ENCODE assay signal across 13 mouse cellular contexts in the genomic region with DNA sequence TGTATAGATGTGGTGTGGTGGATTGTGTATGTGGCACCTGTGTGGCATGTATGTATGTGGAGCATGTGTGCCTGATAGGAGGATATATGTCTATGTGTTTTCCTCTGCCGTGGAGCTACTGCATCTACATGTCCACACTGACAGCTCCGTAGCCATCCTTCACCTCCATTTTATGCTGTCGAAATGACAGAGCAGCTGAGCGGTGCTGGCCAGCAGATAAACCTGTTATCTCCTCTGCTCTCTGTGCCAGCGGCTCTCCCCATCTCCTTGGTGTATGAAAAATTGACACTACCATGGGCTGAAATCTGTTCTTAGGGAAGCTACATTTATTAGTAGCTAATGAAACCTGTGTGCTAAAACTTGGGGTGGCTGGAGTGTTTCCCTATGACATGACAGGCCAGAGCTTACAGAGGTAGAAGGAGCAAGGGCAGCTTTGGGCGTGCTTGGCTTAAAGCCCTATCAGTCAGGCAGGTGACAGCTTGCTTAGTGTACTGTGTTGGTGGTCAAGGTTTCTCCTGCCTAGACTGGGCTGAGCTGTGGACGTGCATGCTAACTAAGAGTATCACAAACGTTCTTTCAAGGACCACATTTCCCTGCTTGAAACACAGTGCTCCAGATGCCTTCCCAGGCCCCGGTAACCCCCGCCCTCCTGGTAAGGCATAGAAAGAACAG. TPM values are rescaled to one million over a fixed set of nuclear protein-coding genes. Genes with fewer than 3 reads are reported as not detected.
DNase-seq lines count a peak whose midpoint lies in the region; ATAC-seq lines count a peak whose summit lies in the region.
"Had no signal": no experiment of that assay in that cellular context is flagged by ENCODE, and none has a peak within 500 bp of the region (broad histone marks: within the 10 kb centered on the region; RNA-seq: fewer than 3 reads in every experiment).

No protein-coding gene starts in this region.

- no peak overlapping the region for H3K9ac ChIP-seq in hindbrain, embryonic 12.5 days
- H3K9ac ChIP-seq in hindbrain, embryonic 11.5 days (ENCODE audit: low read depth, low read length) = no peak overlapping the region
- no peak overlapping the region for H3K9ac ChIP-seq in midbrain, embryonic 14.5 days (replicated peaks; ENCODE audit: low read length)
- H3K9ac ChIP-seq: lung, embryonic 14.5 days had no signal

- H3K27me3 ChIP-seq in hindbrain, embryonic 12.5 days = no peaks in the 10 kb centered on the region
- H3K27me3 ChIP-seq in hindbrain, embryonic 11.5 days (ENCODE audit: control insufficient read depth, insufficient read depth, low read length) = no peaks in the 10 kb centered on the region
- no peaks in the 10 kb centered on the region for H3K27me3 ChIP-seq in midbrain, embryonic 14.5 days (ENCODE audit: control insufficient read depth, insufficient read depth, low read length)
- H3K27me3 ChIP-seq in midbrain, embryonic 10.5 days (ENCODE audit: low read depth, poor library complexity, severe bottlenecking) = no peaks in the 10 kb centered on the region

- H3K27ac ChIP-seq in hindbrain, embryonic 12.5 days = peak overlapping the region; percentile 35; the same call in 1 of the 2 replicates
- H3K27ac ChIP-seq in hindbrain, embryonic 11.5 days (ENCODE audit: low read depth, low read length) = no peak overlapping the region
- H3K27ac ChIP-seq in midbrain, embryonic 14.5 days (replicated peaks; ENCODE audit: low read depth, low read length) = peak overlapping the region; percentile 61
- no peak overlapping the region for H3K27ac ChIP-seq in midbrain, embryonic 10.5 days (replicated peaks)

- H3K4me3 ChIP-seq in hindbrain, embryonic 12.5 days = no peak overlapping the region
- no peak overlapping the region for H3K4me3 ChIP-seq in hindbrain, embryonic 11.5 days (ENCODE audit: low read depth, low read length)
- H3K4me3 ChIP-seq in midbrain, embryonic 14.5 days (replicated peaks; ENCODE audit: low read depth, low read length) = no peak overlapping the region
- no peak overlapping the region for H3K4me3 ChIP-seq in midbrain, embryonic 10.5 days

- no peaks in the 10 kb centered on the region for H3K4me1 ChIP-seq in hindbrain, embryonic 12.5 days
- no peaks in the 10 kb centered on the region for H3K4me1 ChIP-seq in hindbrain, embryonic 11.5 days (replicated peaks; ENCODE audit: control insufficient read depth, insufficient read depth, low read length)
- H3K4me1 ChIP-seq in midbrain, embryonic 14.5 days (ENCODE audit: control insufficient read depth, insufficient read depth, low read length) = peaks cover 27% of the 10 kb centered on the region
- peaks cover 3% of the 10 kb centered on the region; the same call in 1 of the 2 replicates for H3K4me1 ChIP-seq in midbrain, embryonic 10.5 days

- DNase-seq in cerebellum, postnatal 10 days = peak; percentile 48 to 59
- DNase-seq in cerebellum, postnatal 36 days = no peak
- DNase-seq in hindbrain, embryonic 11.5 days (ENCODE audit: low spot score) = no peak
- no peak for DNase-seq in midbrain, embryonic 14.5 days
- no peak for DNase-seq in midbrain, embryonic 10.5 days (ENCODE audit: low spot score)
- DNase-seq in embryo, embryonic 9.5 days (ENCODE audit: extremely low spot score) = no peak
- DNase-seq in urinary bladder, postnatal 10 days (ENCODE audit: low spot score) = no peak
- DNase-seq: cerebellum, adult 8-10 months; gastrocnemius, postnatal 14 days; lung, embryonic 14.5 days had no signal

- 74% methylated on average over 10 of the region's 10 CpGs for WGBS in hindbrain, embryonic 12.5 days
- WGBS in hindbrain, embryonic 11.5 days = 72% methylated on average over 10 of the region's 10 CpGs
- WGBS in midbrain, embryonic 14.5 days = 65% methylated on average over 10 of the region's 10 CpGs
- WGBS in midbrain, embryonic 10.5 days = 85% methylated on average over 10 of the region's 10 CpGs

- no peaks in the 10 kb centered on the region for H3K9me3 ChIP-seq in hindbrain, embryonic 12.5 days (replicated peaks)
- no peaks in the 10 kb centered on the region for H3K9me3 ChIP-seq in hindbrain, embryonic 11.5 days (ENCODE audit: control insufficient read depth, low read length)
- no peaks in the 10 kb centered on the region for H3K9me3 ChIP-seq in midbrain, embryonic 14.5 days (ENCODE audit: control insufficient read depth, low read length)
- H3K9me3 ChIP-seq in midbrain, embryonic 10.5 days (replicated peaks) = no peaks in the 10 kb centered on the region

- H3K4me2 ChIP-seq in hindbrain, embryonic 12.5 days (replicated peaks) = no peak overlapping the region
- H3K4me2 ChIP-seq in hindbrain, embryonic 11.5 days (replicated peaks; ENCODE audit: low read depth, low read length) = no peak overlapping the region
- no peak overlapping the region for H3K4me2 ChIP-seq in midbrain, embryonic 14.5 days (ENCODE audit: low read length)
- H3K4me2 ChIP-seq: heart, embryonic 11.5 days; lung, embryonic 14.5 days had no signal

- no peak for ATAC-seq in hindbrain, embryonic 12.5 days (ENCODE audit: low FRiP score)
- ATAC-seq in hindbrain, embryonic 11.5 days (ENCODE audit: low FRiP score) = no peak
- ATAC-seq in midbrain, embryonic 14.5 days (ENCODE audit: low FRiP score, low TSS enrichment) = no peak

- no peaks in the 10 kb centered on the region for H3K36me3 ChIP-seq in hindbrain, embryonic 12.5 days
- no peaks in the 10 kb centered on the region for H3K36me3 ChIP-seq in hindbrain, embryonic 11.5 days (ENCODE audit: control insufficient read depth, insufficient read depth, low read length)
- no peaks in the 10 kb centered on the region for H3K36me3 ChIP-seq in midbrain, embryonic 14.5 days (ENCODE audit: control insufficient read depth, insufficient read depth, low read length)
- no peaks in the 10 kb centered on the region for H3K36me3 ChIP-seq in midbrain, embryonic 10.5 days

RNA-seq across cellular contexts. Expression of a gene that starts 53.0 kb away (rescaled TPM):
- polyA plus RNA-seq in hindbrain, embryonic 12.5 days (2016; fragmentation: Nextera tagmentation; extraction: Ambion mirVana) = 13.7 and 15.3 TPM in 2 replicates
- polyA plus RNA-seq in hindbrain, embryonic 11.5 days (2014; fragmentation: Nextera tagmentation; extraction: Ambion mirVana) = 4.5 and 6.4 TPM in 2 replicates
- 38.5 and 56.7 TPM in 2 replicates for polyA plus RNA-seq in midbrain, embryonic 14.5 days (2014; fragmentation: Nextera tagmentation; extraction: Ambion mirVana)
- 0.53 and 1.4 TPM in 2 replicates for polyA plus RNA-seq in midbrain, embryonic 10.5 days (2016; fragmentation: Nextera tagmentation; extraction: Ambion mirVana)
- polyA plus RNA-seq: lung, embryonic 14.5 days; thymus, postnatal 0 days had no signal

Comparison
In these comparisons a context has a peak if more than half of its experiments do, and no peak if none do; other contexts are left out.
1. DNase-seq: peak in cerebellum, postnatal 10 days (2 of 2); none in cerebellum, postnatal 36 days (0 of 2), hindbrain, embryonic 11.5 days (single experiment), midbrain, embryonic 14.5 days (single experiment), midbrain, embryonic 10.5 days (single experiment), embryo, embryonic 9.5 days (single experiment) and urinary bladder, postnatal 10 days (single experiment).
2. H3K27ac ChIP-seq: peak in hindbrain, embryonic 12.5 days (single experiment) and midbrain, embryonic 14.5 days (single experiment); none in hindbrain, embryonic 11.5 days (single experiment) and midbrain, embryonic 10.5 days (single experiment).